Mouse (Mus musculus) forebrain, postnatal 0 days (tissue): ENCODE measurements around the gene Iqgap3. TPM values are rescaled to one million over a fixed set of nuclear protein-coding genes. Genes with fewer than 3 reads are reported as not detected.
A peak's percentile ranks its signal among the peaks of the same experiment; 100 is the strongest.

Source experiments
- ATAC-seq: fragments of 200-750 bp; cut with Nextera tagmentation; 2 replicates; pipeline ENCODE4 v1.8.0; 2017; ENCODE audit warnings: mild to moderate bottlenecking, moderate library complexity
- DNase-seq: peaks from one replicate; pipeline ENCODE4 v3.0.0-alpha.2; 2015
- H3K27ac ChIP-seq: fragments of 300-500 bp; sonication (generic); 2 replicates; pipeline ENCODE4 v1.5.1; 2014; ENCODE audit warnings: low read depth, mild to moderate bottlenecking, antibody characterized with exemption, low read length, moderate library complexity, mixed read lengths
- H3K27me3 ChIP-seq: fragments of 300-500 bp; sonication (generic); 2 replicates; pipeline ENCODE4 v1.6.1; 2014; ENCODE audit warnings: mild to moderate bottlenecking, low read length, mixed read lengths; ENCODE audit not compliant: insufficient read depth
- H3K36me3 ChIP-seq: fragments of 300-500 bp; sonication (generic); 2 replicates; pipeline ENCODE4 v1.6.1; 2014; ENCODE audit warnings: mild to moderate bottlenecking, moderate library complexity; ENCODE audit not compliant: insufficient read depth
- H3K4me1 ChIP-seq: fragments of 300-500 bp; sonication (generic); 2 replicates; pipeline ENCODE4 v1.6.1; 2014; ENCODE audit warnings: antibody characterized with exemption; ENCODE audit not compliant: insufficient read depth
- H3K4me2 ChIP-seq: fragments of 300-500 bp; sonication (generic); 2 replicates; pipeline ENCODE4 v1.6.1; 2014; ENCODE audit warnings: low read depth, mild to moderate bottlenecking, moderate library complexity
- H3K4me3 ChIP-seq: fragments of 300-500 bp; sonication (generic); 2 replicates; pipeline ENCODE4 v1.5.1; 2014; ENCODE audit warnings: low read depth, low read length, mixed read lengths
- H3K9ac ChIP-seq: fragments of 300-500 bp; sonication (generic); 2 replicates; pipeline ENCODE4 v1.6.1; 2014; ENCODE audit warnings: mild to moderate bottlenecking
- H3K9me3 ChIP-seq: fragments of 300-500 bp; sonication (generic); 2 replicates; pipeline ENCODE4 v1.6.1; 2016; ENCODE audit warnings: low read length
- CTCF ChIP-seq: sonication (generic); IDR thresholded peaks from 2 replicates; pipeline ENCODE4 v1.5.1; 2016; ENCODE audit warnings: antibody characterized with exemption, control low read depth, low read depth
- WGBS: fragments of 180-500 bp; shearing (Covaris S2); extraction: QIAGEN DNeasy Blood & Tissue Kit; methylation state at CpG from one replicate; pipeline ENCODE4 v1.1.7; 2014; 5-methylcytosine and 5-hydroxymethylcytosine counted together
- polyA plus RNA-seq: library from polyadenylated mRNA; unstranded; fragments of >200 nt; fragmentation: Nextera tagmentation; extraction: Ambion mirVana; gene quantifications from 2 replicates; pipeline ENCODE4 v1.2.1, GENCODE M21; 2015
- total RNA-seq: library from RNA; depleted of rRNA; stranded (reverse); fragments of >200 nt; gene quantifications from 2 replicates; pipeline ENCODE4 v1.2.3, GENCODE M21; 2014

The Iqgap3 gene
- total and polyA plus RNA-seq, 2 experiments from 2014 or later, result 2.0 to 6.8 TPM

DNA sequence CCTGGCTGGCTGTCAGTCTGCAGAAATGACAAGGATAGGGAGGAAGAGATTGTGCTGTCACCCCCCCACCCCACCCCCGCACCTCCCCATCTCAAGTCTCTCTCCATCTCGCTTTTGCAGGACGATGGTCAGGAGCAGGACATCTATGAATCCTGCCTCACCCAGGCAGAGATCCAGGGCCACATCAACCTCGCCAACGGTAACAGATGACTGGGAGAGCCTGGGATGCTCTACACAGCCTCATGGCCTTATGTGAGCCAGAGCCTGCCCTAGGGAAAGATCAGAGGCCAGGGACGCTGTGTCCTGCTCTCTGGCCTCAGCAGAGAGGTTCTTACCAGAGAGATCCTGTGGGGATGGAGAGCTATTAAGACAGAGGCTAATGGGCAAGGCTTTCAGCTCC, 8.8 kb downstream of the Iqgap3 start:
- Histone ChIP-seq H3K27ac (no peak overlapping the region), H3K27me3 (no peaks in the 10 kb centered on the region), H3K9me3 (no peaks in the 10 kb centered on the region), H3K4me3 (no peak overlapping the region), H3K4me2 (no peak overlapping the region), H3K4me1 (no peaks in the 10 kb centered on the region), H3K36me3 (no peaks in the 10 kb centered on the region), H3K9ac (no peak overlapping the region)
- WGBS, result 94% methylated on average over 6 of the region's 6 CpGs
- no peak for TF ChIP-seq CTCF
- DNase-seq (no peak), ATAC-seq (no peak)

DNA sequence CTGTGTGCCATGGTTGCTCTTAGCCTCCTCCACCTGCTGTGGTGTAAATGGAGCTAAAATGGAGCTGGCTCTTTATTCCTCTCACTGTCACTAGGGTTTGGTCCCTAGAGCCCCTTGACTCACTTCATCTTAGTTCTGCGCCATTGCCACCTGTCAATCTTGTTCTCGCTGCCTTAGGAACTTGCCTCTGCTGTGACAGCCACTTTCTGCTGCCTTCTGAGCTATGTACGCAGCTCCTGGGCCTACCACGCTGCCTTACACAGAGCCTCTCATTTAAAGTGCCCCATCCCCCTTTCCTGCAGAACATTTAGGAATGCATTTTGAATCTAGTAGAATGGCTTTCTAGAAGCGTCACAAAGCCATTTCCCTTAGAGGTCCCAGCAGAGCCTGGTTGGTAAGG, 12.4 kb downstream of the Iqgap3 start:
- no peaks in the 10 kb centered on the region for H3K27me3 ChIP-seq
- no peaks in the 10 kb centered on the region for H3K9me3 ChIP-seq
- H3K4me2 ChIP-seq, result no peak overlapping the region
- 76% methylated on average over 5 of the region's 5 CpGs for WGBS
- no peaks in the 10 kb centered on the region for H3K4me1 ChIP-seq
- no peak overlapping the region for H3K9ac ChIP-seq
- TF ChIP-seq CTCF, result no peak
- H3K4me3 ChIP-seq, result no peak overlapping the region
- DNase-seq, result peak; percentile 27
- H3K36me3 ChIP-seq, result no peaks in the 10 kb centered on the region
- peak overlapping the region; percentile 66 for H3K27ac ChIP-seq
- ATAC-seq, result peak; percentile 89

DNA sequence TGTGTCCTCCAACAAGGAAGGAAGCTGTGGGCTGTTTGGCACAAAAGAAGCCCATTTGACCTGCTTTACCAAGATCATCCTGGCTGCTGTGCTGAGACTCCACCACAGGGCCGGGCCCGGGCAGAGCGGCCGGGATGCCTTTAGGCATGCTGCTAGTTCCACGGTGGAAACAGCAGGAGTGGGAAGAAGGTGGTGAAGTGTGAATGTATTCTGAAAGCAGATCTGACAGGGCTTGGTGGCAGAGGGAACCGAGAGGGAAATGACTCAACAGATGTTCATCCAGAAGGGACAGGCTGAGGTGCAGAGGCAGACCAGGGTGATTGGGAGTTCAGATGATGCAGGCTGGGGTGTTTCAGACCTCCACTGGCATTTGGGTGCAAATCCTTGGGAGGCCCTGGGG, 15.9 kb downstream of the Iqgap3 start:
- no peak for DNase-seq
- H3K4me2 ChIP-seq, result no peak overlapping the region
- no peaks in the 10 kb centered on the region for H3K9me3 ChIP-seq
- H3K27me3 ChIP-seq, result no peaks in the 10 kb centered on the region
- ATAC-seq, result no peak
- 90% methylated on average over 6 of the region's 6 CpGs for WGBS
- H3K36me3 ChIP-seq, result no peaks in the 10 kb centered on the region
- H3K27ac ChIP-seq, result no peak overlapping the region
- H3K4me3 ChIP-seq, result no peak overlapping the region
- no peaks in the 10 kb centered on the region for H3K4me1 ChIP-seq
- no peak for TF ChIP-seq CTCF
- no peak overlapping the region for H3K9ac ChIP-seq

DNA sequence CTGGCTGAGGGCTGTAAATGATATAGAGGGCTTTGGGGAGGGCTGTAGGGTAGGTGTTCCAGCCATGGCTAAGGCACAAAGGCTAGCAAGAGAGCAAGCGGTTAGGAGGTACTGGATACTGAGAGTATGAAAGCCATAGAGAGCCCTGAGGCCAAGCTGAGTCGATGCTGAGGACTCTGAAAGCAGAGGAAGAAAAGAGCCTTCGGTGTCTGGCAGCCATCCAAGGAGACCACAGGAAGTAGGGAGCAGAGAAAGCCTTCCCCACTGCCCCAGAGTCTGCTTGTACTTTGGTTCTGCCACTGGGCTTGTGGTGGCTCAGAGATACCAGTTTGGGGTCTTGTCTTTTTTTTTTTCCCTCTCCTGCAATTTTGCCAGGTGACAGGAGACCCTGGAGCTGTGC, 18.5 kb downstream of the Iqgap3 start:
- H3K36me3 ChIP-seq, result no peaks in the 10 kb centered on the region
- no peak overlapping the region for H3K9ac ChIP-seq
- no peaks in the 10 kb centered on the region for H3K9me3 ChIP-seq
- DNase-seq (no peak), ATAC-seq (no peak)
- no peak for TF ChIP-seq CTCF
- no peaks in the 10 kb centered on the region for H3K27me3 ChIP-seq
- H3K4me2 ChIP-seq, result no peak overlapping the region
- H3K4me1 ChIP-seq, result no peaks in the 10 kb centered on the region
- WGBS, result 54% methylated on average over 3 of the region's 3 CpGs
- no peak overlapping the region for H3K4me3 ChIP-seq
- no peak overlapping the region for H3K27ac ChIP-seq

DNA sequence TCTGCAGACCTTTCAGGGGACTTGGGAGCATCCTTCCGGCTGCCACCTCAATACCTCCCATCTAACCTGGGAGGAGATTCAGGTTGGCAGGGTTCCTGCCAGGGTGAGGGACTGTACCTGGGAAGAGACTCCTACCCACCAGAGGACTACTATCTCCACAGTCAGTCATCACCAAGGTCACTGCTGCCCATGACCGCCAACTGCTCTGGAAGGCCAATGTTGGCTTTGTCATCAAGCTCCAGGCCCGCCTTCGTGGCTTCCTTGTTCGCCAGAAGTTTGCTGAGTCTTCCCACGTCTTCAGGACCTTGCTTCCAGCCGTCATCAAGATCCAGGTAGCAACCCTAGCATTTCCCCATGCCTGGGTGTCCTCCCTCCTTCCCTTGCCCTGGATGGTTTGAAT, 20.0 kb downstream of the Iqgap3 start:
- DNase-seq (no peak), ATAC-seq (no peak)
- Histone ChIP-seq H3K27me3 (no peaks in the 10 kb centered on the region), H3K27ac (no peak overlapping the region), H3K4me1 (no peaks in the 10 kb centered on the region), H3K4me2 (no peak overlapping the region), H3K9ac (no peak overlapping the region), H3K4me3 (no peak overlapping the region), H3K36me3 (no peaks in the 10 kb centered on the region), H3K9me3 (no peaks in the 10 kb centered on the region)
- WGBS, result 93% methylated on average over 7 of the region's 7 CpGs
- TF ChIP-seq CTCF, result no peak

DNA sequence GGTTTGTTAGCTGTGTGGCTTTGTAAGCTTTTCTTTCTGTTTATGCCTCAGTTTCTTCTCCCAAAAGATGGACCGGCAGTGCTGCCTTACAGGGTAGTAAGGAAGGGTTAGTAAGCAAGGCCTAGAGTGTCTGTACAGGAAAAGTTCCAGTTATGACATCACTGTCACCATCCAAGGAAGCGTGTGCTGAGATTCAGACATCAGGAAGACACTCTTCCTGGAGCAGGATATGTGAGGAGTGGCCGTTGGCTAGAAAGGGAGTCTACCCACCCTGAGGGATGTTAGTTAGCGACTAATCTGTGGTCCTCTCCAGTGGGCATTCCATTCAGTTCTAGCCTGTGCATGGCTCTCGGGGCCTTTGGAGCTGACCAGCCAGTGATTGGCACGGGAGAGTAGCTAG, 20.4 kb downstream of the Iqgap3 start:
- H3K36me3 ChIP-seq, result no peaks in the 10 kb centered on the region
- H3K4me2 ChIP-seq, result no peak overlapping the region
- no peak overlapping the region for H3K4me3 ChIP-seq
- 92% methylated on average over 6 of the region's 6 CpGs for WGBS
- ATAC-seq, result no peak
- DNase-seq, result no peak
- no peaks in the 10 kb centered on the region for H3K4me1 ChIP-seq
- no peak for TF ChIP-seq CTCF
- H3K9me3 ChIP-seq, result no peaks in the 10 kb centered on the region
- no peaks in the 10 kb centered on the region for H3K27me3 ChIP-seq
- H3K9ac ChIP-seq, result no peak overlapping the region
- H3K27ac ChIP-seq, result no peak overlapping the region

DNA sequence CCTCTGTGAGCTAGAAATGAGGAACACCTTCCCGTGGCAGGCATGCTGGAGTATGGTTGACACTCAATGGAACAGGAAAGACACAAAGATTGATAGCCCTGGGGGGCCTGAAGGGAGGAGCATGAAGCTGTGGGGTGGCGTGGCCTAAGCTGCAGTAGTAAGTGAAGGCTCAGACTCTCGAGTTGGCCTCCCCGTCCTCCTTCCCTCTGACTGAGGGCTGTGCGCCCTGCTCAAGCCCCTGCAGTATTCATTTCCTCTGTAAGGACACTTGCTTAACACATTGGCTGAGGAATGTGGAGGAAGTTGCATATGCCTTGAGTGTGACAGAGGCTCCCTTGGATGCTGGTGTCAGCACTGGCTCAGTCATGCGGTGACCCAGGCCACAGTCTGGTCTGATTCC, 20.8 kb downstream of the Iqgap3 start:
- no peak overlapping the region for H3K27ac ChIP-seq
- H3K4me3 ChIP-seq, result no peak overlapping the region
- TF ChIP-seq CTCF, result no peak
- H3K27me3 ChIP-seq, result no peaks in the 10 kb centered on the region
- DNase-seq (no peak), ATAC-seq (no peak)
- no peaks in the 10 kb centered on the region for H3K4me1 ChIP-seq
- 89% methylated on average over 6 of the region's 6 CpGs for WGBS
- no peak overlapping the region for H3K9ac ChIP-seq
- H3K4me2 ChIP-seq, result no peak overlapping the region
- no peaks in the 10 kb centered on the region for H3K36me3 ChIP-seq
- H3K9me3 ChIP-seq, result no peaks in the 10 kb centered on the region

DNA sequence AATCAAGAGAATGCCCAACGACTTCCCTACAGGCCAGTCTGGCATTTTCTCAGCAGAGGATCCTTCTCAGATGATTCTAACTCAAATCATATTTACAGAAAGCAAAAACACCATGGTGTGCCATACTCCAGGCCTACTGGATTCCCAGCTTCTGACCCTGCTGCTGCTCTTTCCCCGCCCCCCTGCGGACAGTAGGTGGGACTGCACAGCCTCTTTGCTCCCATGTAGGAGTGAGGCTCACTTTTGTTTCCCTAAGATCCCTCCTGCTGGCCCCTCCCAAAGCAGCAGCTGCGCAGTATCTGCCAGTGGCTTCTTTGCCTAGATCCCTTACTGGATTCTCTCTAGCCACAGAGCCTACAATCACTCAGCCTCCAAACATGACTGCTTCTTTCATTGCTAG, 24.4 kb downstream of the Iqgap3 start:
- Histone ChIP-seq H3K4me3 (no peak overlapping the region), H3K27me3 (no peaks in the 10 kb centered on the region), H3K4me1 (no peaks in the 10 kb centered on the region), H3K4me2 (no peak overlapping the region), H3K27ac (no peak overlapping the region), H3K9me3 (no peaks in the 10 kb centered on the region), H3K36me3 (no peaks in the 10 kb centered on the region), H3K9ac (no peak overlapping the region)
- no peak for ATAC-seq
- 86% methylated on average over 4 of the region's 4 CpGs for WGBS
- no peak for DNase-seq
- TF ChIP-seq CTCF, result no peak
